In genomic region chr3:68675980-68676678, GRCm38 (mm10) we compare ENCODE assay signal across 9 mouse cellular contexts. TPM values are rescaled to one million over a fixed set of nuclear protein-coding genes. Genes with fewer than 3 reads are reported as not detected.
DNase-seq lines count a peak whose midpoint lies in the region; ATAC-seq and TF ChIP-seq lines count a peak whose summit lies in the region.
"Had no signal": no experiment of that assay in that cellular context is flagged by ENCODE, and none has a peak within 500 bp of the region (broad histone marks: within the 10 kb centered on the region; RNA-seq: fewer than 3 reads in every experiment).

No protein-coding gene starts in this region.

- peaks cover 5% of the 10 kb centered on the region; the same call in 1 of the 2 replicates for H3K9me3 ChIP-seq in heart, embryonic 13.5 days
- no peaks in the 10 kb centered on the region for H3K9me3 ChIP-seq in lung, embryonic 14.5 days (ENCODE audit: low read depth, low read length)
- H3K9me3 ChIP-seq in liver, postnatal 0 days (ENCODE audit: low read length) = no peaks in the 10 kb centered on the region

- no peak for TF ChIP-seq CTCF in lung, embryonic 14.5 days (IDR thresholded peaks at IDR 0.05; ENCODE audit: low read depth)
- TF ChIP-seq CTCF in liver, postnatal 0 days (IDR thresholded peaks at IDR 0.05; ENCODE audit: low read depth) = no peak

- peak overlapping the region; percentile 48 for H3K4me3 ChIP-seq in heart, embryonic 13.5 days
- H3K4me3 ChIP-seq in lung, embryonic 14.5 days (ENCODE audit: low read depth, low read length) = peak overlapping the region; percentile 24; the same call in 1 of the 2 replicates
- H3K4me3 ChIP-seq in liver, postnatal 0 days (ENCODE audit: low read depth, low read length) = no peak overlapping the region

- H3K4me2 ChIP-seq in heart, embryonic 13.5 days = peak overlapping the region; percentile 78
- peak overlapping the region; percentile 64 for H3K4me2 ChIP-seq in lung, embryonic 14.5 days
- H3K4me2 ChIP-seq in liver, postnatal 0 days (ENCODE audit: low read depth, low read length) = peak overlapping the region; percentile 61; the same call in 1 of the 2 replicates

- ATAC-seq in heart, embryonic 13.5 days (ENCODE audit: extremely low read depth, insufficient number of reproducible peaks, low FRiP score, low TSS enrichment) = no peak
- peak; percentile 16; the same call in 1 of the 2 replicates for ATAC-seq in lung, embryonic 14.5 days (ENCODE audit: insufficient read depth)
- no peak for ATAC-seq in liver, postnatal 0 days
- no peak for ATAC-seq in inflammation-experienced regulatory T-cells, adult 6 months
- ATAC-seq: intestine, postnatal 0 days had no signal

- peak; percentile 10 for DNase-seq in adrenal gland, adult 2 months
- no peak for DNase-seq in adrenal gland, adult 18-20 months (ENCODE audit: low spot score in 2 of 2)
- no peak for DNase-seq in heart, postnatal 14 days
- no peak for DNase-seq in lung, embryonic 14.5 days
- no peak for DNase-seq in lung, adult 18-20 months
- DNase-seq in liver, postnatal 0 days = no peak

- no peaks in the 10 kb centered on the region for H3K36me3 ChIP-seq in heart, embryonic 13.5 days
- no peaks in the 10 kb centered on the region for H3K36me3 ChIP-seq in lung, embryonic 14.5 days (ENCODE audit: insufficient read depth)
- H3K36me3 ChIP-seq in liver, postnatal 0 days (replicated peaks; ENCODE audit: insufficient read depth, low read length) = no peaks in the 10 kb centered on the region

- H3K9ac ChIP-seq in heart, embryonic 13.5 days = no peak overlapping the region
- H3K9ac ChIP-seq in lung, embryonic 14.5 days = no peak overlapping the region
- no peak overlapping the region for H3K9ac ChIP-seq in liver, postnatal 0 days (replicated peaks)

- 0 out of 2 replicates have a peak overlapping the region, but pooled peaks have one; percentile 66 for H3K27ac ChIP-seq in heart, embryonic 13.5 days (replicated peaks)
- H3K27ac ChIP-seq in lung, embryonic 14.5 days (ENCODE audit: low read depth) = peak overlapping the region; percentile 75
- peak overlapping the region; percentile 76 for H3K27ac ChIP-seq in liver, postnatal 0 days (ENCODE audit: low read depth)

- TF ChIP-seq EP300 in liver, postnatal 0 days (IDR thresholded peaks at IDR 0.05; ENCODE audit: low read depth) = no peak

- WGBS in heart, embryonic 13.5 days = 63% methylated on average over 10 of the region's 10 CpGs
- 39% methylated on average over 10 of the region's 10 CpGs for WGBS in lung, embryonic 14.5 days
- 38% methylated on average over 10 of the region's 10 CpGs for WGBS in liver, postnatal 0 days (ENCODE audit: insufficient replicate concordance)

- intact Hi-C loops in heart, postnatal 14 days (cut with DNase I) = no loop called here

- no peaks in the 10 kb centered on the region for H3K27me3 ChIP-seq in heart, embryonic 13.5 days (replicated peaks)
- H3K27me3 ChIP-seq in lung, embryonic 14.5 days (ENCODE audit: insufficient read depth, low read length) = no peaks in the 10 kb centered on the region
- no peaks in the 10 kb centered on the region for H3K27me3 ChIP-seq in liver, postnatal 0 days (ENCODE audit: insufficient read depth, low read length)

- peaks cover 16% of the 10 kb centered on the region for H3K4me1 ChIP-seq in heart, embryonic 13.5 days
- peaks cover 7% of the 10 kb centered on the region for H3K4me1 ChIP-seq in lung, embryonic 14.5 days (ENCODE audit: insufficient read depth)
- H3K4me1 ChIP-seq in liver, postnatal 0 days (ENCODE audit: insufficient read depth) = peaks cover 20% of the 10 kb centered on the region

RNA-seq across cellular contexts. Expression of gene Il12a, which starts 14.3 kb away (rescaled TPM):
- total RNA-seq in adrenal gland, adult 2 months (2021) = under 1 TPM; 0.52 to 0.97 TPM
- polyA plus RNA-seq in adrenal gland, adult 2 months (2012; rRNA removed) = 0.19 TPM in 1 of 2 replicates, not detected in the other
- total RNA-seq in adrenal gland, adult 18-20 months (2021) = under 1 TPM; 0.35 to 0.40 TPM
- polyA plus RNA-seq in heart, embryonic 13.5 days (2015; fragmentation: Nextera tagmentation; extraction: Ambion mirVana) = 0.15 TPM in 1 of 2 replicates, not detected in the other
- under 1 TPM; 0.27 to 0.60 TPM for total RNA-seq in heart, postnatal 14 days (2021)
- 0.30 TPM in 1 of 2 replicates, not detected in the other for polyA plus RNA-seq in lung, embryonic 14.5 days (2014; fragmentation: Nextera tagmentation; extraction: Ambion mirVana)
- polyA plus RNA-seq in liver, postnatal 0 days (2015; fragmentation: Nextera tagmentation; extraction: Ambion mirVana) = 3.1 and 3.2 TPM in 2 replicates
- polyA plus RNA-seq in inflammation-experienced regulatory T-cells, adult 6 months (2017; shearing (Covaris generic)) = under 1 TPM in 1 of 3 experiments, not detected in 2; 0.59 TPM
- polyA plus RNA-seq: intestine, postnatal 0 days had no signal
